Mouse (Mus musculus): ENCODE results near the gene Rfc2. TPM values are rescaled to one million over a fixed set of nuclear protein-coding genes. Genes with fewer than 3 reads are reported as not detected.

The Rfc2 gene
- total RNA-seq (2021): 10 to 100 TPM; 63.0 to 65.2 TPM
- long read RNA-seq, full-length matches to known transcripts: 67 of 72 reads
- long read RNA-seq, partial matches to known transcripts: 1 of 72 reads
- long read RNA-seq, other reads (novel, unspliced or antisense): 4 of 72 reads

DNA sequence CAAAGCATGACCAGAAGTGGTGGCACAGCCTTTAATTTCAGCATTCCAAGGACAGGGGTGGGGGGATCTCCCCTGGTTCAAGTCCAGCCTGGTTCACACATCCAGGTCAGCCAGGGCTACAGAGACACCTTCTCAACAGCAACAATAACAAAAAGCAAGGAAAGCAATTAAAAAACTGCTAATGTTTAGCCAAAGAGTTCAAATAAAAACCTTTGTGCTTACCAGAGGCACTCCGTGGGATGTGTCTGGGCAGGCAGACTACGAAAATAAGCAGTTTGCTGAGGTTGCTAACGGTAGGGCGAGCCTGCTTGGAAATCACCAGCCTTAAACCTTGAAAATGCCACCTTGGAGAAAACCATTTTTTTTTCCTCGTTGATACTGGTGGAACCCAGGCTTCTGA, at the start of gene Rfc2:
Rfc2 (plus strand) TSS at position 221 of the 400 bp plus-strand sequence.
- DNase-seq (ENCODE audit: low spot score in 2 of 2): no peak

GRCm38 (mm10) chr5:134531585-134531984, 49.6 kb upstream of the Rfc2 start:
- peak; percentile 60 to 75 for DNase-seq (ENCODE audit: low spot score in 2 of 2)

DNA sequence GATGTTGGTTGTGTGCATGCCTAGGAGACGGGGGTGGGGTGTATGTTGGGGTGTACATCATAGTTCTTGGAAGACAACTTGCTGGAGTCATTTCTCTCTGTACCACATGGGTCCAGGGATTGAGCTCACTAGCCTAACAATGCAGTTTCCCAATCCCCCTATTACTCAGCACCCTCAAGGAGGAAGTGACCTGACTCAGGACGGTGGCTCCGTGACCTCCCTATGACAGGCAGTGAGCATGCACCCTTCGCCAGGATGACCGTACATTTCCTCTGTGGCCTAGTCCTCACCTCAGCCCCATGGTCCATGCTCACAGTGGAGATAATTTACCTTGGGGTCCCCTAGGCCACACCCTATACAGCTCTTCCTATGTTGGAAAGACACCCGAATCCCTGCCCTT, 48.7 kb upstream of the Rfc2 start:
- no peak for DNase-seq (ENCODE audit: low spot score in 2 of 2)

DNA sequence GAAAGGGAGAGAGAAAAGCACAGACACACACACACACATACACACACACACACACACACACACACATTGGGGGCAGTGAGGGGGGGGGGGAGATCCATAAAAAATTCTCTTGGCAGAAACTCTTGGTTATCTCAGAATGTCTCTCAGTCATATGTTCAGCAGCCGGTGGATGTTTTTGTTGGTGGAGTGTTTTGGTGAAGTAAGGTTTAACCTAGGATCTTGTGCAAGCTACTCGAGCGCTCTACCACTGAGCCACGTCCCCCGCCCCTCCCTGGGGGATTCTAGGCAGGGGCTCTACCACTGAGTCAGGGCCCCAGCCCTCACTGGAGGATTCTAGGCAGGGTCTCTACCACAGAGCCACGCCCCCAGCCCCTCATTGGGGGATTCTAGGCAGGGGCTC, 45.1 kb upstream of the Rfc2 start:
- no peak for DNase-seq (ENCODE audit: low spot score in 2 of 2)

- peak in 1 of 2 experiments; percentile 53 for DNase-seq (ENCODE audit: low spot score in 2 of 2)
Observed at GRCm38 (mm10) chr5:134539891-134540290, 41.3 kb upstream of the Rfc2 start.

DNA sequence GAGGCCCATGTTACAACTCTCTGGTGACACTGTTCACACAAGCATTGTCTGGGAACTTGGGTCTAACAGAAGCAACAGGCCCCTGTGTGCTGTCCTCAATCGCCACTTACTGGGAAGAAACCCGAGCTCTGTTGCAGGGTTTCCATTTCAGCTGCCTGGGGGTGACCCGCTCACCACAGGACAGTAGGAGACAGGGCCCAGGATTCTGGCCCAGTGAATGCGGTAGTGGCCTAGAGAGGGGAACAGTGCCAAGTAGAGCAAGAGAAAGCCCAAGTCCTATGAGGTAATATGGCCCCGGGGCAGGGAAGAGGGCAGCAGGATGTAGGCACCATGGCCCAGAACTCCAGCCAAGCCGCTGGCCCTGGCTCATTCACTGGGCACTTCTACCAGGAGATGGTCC, 40.3 kb upstream of the Rfc2 start:
- DNase-seq (ENCODE audit: low spot score in 2 of 2): no peak

GRCm38 (mm10) chr5:134541640-134542039, 39.5 kb upstream of the Rfc2 start:
- DNase-seq (ENCODE audit: low spot score in 2 of 2): no peak

DNA sequence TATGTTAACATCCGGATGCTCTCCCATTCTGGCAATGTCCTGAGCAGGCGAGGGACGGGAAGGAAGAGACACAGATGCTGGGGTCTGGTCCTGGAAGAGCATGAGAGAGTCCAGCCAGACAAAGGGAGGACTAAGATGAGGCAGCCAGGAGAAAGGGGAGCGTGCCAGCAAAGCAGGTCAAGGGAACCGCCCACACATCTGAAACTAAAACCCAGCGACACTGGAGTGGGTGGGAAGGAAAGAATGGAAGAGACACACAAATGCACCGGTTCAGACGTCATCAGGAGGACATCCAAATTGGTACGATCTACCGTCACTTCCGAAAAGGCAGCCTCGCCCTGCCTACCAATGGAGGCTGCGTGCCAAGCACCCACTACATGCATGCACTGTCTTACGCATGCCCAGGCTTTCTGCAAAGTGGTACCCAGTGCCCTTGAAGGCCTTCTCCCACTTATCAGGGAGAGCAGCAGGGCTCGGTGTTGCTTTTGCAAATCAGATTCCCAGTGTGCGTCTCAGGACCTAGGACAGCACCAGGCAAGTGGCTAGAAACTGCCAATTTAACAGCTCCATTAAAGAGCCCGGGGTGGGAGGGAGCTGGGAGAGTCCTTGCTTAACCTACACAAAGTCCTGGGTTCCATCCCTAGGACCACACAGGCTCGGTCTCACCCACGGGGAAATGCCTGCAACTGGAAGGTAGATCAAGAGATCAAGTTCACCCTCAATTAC, 36.5 kb upstream of the Rfc2 start:
- no peak for DNase-seq (ENCODE audit: low spot score in 2 of 2)

- DNase-seq (ENCODE audit: low spot score in 2 of 2): no peak
Observed at GRCm38 (mm10) chr5:134545242-134545629, 35.9 kb upstream of the Rfc2 start.

GRCm38 (mm10) chr5:134546790-134547189, 34.4 kb upstream of the Rfc2 start:
- no peak for DNase-seq (ENCODE audit: low spot score in 2 of 2)

- DNase-seq (ENCODE audit: low spot score in 2 of 2): peak in 1 of 2 experiments; percentile 12
Observed at GRCm38 (mm10) chr5:134548306-134548705, 32.9 kb upstream of the Rfc2 start.

DNA sequence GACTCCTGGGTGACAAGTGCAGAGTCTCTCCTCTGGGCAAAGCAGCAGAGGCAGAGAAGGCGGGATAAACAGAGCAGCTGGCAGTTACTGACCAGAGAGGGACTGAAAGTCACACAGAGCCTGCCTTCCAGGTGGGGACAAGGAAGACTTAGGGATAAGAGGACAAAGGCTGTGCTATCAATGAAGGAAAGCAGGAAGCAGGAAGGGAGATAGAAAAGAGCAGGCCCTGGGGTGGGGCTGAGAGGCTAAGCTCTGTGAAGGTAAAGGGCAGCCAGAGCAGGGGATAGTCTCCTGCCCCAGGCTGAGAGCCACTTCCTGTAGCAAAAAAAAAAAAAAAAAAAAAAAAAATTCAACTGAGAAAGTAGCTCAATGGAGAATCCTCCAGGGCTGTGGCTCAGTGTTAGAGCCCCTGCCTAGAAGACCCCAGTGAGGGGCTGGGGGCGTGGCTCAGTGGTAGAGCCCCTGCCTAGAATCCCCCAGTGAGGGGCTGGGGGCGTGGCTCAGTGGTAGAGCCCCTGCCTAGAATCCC, 31.5 kb upstream of the Rfc2 start:
- peak in 1 of 2 experiments; percentile 10 for DNase-seq (ENCODE audit: low spot score in 2 of 2)

DNA sequence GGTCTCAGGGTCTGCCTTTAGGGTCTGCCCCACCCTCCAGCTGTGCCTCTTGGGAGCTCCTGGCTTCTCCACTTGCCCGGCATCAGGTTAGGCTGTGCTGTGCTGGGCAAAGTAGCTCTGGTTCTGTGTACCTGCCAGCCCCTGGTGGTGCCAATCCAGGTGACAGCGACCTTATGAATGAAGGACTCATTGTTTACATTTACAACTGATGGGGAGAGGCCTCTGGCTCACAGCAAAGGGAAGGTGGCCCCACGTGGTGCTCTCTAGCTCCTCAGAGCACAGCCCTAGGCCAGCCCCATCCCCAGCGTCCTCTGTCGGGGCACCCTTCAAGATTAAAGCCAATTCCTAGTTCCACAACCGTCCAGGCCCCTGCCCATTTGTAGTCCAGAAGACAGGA, 30.3 kb upstream of the Rfc2 start:
- no peak for DNase-seq (ENCODE audit: low spot score in 2 of 2)

DNA sequence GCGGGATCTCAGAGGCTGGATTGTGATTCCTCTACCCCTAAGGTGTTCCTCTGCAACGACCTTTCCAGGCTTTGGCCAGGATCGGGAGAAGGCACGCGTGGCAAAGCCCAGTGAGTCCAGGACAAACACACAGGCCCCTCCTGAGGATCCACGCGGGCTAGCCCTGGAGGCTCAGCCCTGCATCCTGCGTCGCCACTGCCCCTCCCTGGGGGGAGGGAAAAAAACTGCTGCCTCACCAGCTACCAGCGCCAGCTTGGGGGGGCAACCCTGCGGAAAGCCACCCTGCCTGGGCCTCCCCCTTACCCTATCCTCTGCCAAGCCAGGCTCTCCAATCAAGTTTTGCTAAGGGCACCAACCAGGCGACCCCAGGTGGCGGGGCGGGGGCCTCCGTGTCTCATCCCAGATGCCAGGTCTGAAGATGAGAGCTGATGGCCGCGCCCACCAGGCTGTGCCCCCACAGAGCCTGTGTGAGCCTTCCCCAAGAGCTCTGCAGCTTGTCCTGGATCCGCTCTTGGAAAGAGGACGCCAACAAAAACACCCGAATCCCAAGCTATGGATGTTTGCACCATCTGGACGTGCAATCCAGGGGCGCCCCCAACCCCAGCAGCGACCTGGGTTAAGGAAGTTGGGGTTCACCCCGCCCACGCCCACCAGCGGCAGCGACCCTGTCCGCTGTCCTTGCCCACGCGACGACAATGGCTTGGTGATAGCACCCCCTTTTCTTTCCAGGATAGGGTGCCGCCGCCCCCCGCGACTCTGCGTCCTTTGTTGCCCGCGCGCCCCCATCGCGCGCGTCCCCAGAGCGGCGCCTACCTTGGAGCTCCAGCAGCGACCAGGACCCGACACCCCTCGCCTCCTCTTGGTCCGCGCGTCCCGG, 29.7 kb upstream of the Rfc2 start:
- peak; percentile 67 to 75 for DNase-seq (ENCODE audit: low spot score in 2 of 2)

DNA sequence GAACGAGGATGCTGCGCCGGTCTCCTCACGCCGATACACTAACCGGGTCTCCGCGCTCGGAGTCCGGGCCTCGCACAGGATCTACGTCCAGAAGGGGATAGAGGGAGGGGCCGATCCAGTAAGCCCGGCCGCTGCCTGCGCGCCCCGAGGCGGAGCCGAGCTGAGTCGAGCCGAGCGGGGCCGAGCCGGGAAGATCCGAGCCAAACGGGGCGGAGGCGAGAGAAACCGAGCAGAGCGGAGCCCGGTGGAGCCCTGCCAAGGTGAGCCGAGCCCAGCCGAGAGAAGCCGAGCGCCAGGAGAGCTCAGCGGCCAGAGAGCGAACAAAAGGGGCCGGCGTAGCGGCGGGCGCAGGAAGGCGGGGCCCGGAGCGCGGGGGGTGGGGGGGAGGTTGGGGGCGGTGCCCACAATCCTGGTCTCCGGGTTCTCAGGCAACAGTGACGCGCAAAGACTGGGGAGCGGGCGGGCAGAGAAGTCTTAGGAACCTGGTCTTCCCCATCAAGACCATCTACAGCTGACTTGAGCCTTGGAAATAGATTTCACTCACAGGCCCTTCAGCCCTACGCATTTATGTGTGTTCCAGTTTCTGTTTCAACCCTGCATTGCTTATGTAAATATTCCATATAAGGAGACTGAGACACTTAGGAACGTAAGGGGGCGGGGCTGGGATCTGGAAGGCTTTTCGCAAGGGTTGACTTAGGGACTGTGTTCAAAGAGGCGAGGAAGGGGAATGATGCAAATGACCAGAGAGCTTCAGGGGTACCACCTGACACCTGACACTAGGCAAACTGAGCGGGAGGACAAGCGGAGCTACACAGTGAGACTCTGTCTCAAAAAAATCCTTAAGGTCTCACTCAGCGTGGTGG, 28.8 kb upstream of the Rfc2 start, which contains the start of gene Clip2:
Clip2 (minus strand) TSS at position 325 of the 863 bp plus-strand sequence.
- DNase-seq (ENCODE audit: low spot score in 2 of 2): peak; percentile 100

GRCm38 (mm10) chr5:134553951-134554546, 27.1 kb upstream of the Rfc2 start:
- DNase-seq (ENCODE audit: low spot score in 2 of 2): no peak

DNA sequence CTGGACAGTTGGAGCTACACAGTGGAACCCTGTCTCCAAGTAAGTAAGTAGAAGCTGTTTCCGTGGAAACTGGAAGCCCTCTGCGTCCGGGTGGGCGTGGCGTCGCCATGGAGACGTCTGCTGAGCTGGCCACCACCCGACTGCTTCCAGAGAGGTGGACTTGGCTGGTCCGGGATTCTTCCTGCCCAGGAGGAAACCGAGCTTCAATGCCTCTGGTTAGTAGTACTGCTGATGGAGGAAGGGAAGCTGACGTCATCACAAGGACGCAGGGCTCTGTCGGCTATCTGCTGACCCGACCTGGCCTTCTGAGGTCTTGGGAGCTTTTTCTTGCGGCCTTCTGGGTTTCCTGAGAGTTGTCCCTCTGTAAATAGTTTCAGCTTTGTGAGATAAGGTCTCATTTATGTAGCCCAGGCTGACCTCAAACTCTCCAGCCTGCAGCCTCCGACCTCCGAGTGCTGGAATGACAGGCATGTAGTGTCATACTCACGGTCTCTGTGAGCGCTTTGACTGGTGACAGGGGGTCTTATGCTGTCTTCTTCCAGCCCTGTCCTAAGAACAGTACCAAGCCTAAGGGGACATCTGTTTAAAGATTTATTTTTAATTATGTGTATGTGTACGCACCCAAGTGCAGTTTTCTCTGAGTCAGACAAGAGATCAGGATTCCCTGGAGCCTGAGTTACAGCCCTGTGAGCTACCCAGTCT, 25.6 kb upstream of the Rfc2 start:
- DNase-seq (ENCODE audit: low spot score in 2 of 2): peak; percentile 66 to 77

GRCm38 (mm10) chr5:134560071-134560449, 21.1 kb upstream of the Rfc2 start, which contains the start of gene Syna:
TSS of gene Syna (minus strand) at chr5:134560171.
- DNase-seq (ENCODE audit: low spot score in 2 of 2): no peak

GRCm38 (mm10) chr5:134560450-134561171, 20.6 kb upstream of the Rfc2 start:
- DNase-seq (ENCODE audit: low spot score in 2 of 2): no peak
